Mouse (Mus musculus): ENCODE results near the gene Tmem208.

The Tmem208 gene

DNA sequence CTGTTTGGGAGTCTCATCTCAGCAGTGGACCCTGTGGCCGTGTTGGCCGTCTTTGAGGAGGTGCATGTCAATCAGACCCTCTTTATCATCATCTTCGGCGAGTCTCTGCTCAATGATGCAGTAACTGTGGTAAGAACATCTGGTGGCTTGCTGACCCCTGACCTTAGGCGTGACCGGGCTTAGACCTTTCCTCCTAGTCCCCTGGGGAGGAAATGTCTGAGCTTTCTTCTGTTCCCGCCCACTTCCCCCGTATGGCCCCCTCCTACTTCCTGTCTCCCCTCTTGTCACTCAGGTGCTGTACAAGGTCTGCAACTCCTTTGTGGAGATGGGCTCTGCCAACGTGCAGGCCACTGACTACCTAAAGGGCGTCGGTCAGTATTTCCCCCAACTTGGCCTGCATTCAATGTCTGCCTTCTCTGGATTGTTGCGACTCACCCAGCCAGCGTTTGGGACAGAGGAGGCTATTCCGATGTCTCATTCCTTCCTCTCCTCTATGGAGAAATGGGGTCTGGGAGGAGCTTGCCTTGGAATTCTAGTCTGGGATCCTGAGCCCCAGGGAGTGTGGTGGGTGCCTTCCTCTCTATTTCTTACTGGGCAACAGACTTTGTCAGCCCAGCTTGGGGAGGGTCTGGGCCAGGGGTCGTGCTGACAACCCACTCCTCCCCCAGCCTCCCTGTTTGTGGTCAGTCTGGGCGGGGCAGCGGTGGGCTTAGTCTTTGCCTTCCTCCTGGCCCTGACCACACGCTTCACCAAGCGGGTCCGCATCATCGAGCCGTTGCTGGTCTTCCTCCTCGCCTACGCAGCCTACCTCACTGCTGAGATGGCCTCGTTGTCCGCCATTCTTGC is 29.2 kb downstream of the Tmem208 start:
- no peak for DNase-seq

DNA sequence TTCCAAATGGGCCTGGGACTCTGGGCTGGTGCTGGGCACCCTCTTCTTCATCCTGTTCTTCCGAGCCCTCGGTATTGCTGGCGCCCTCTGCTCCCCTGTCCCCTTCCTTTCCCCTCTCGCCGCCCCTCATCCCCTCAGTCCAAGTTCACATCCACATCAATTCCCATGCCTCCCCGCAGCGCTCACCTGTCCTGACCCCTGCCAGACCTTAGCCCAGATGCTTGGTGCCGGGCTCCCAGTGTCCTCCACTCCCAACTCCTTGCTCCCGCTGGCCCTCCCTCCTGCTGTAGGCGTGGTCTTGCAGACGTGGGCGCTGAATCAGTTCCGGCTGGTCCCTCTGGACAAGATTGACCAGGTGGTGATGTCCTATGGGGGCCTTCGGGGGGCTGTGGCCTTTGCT is 30.5 kb downstream of the Tmem208 start:
- no peak for DNase-seq

DNA sequence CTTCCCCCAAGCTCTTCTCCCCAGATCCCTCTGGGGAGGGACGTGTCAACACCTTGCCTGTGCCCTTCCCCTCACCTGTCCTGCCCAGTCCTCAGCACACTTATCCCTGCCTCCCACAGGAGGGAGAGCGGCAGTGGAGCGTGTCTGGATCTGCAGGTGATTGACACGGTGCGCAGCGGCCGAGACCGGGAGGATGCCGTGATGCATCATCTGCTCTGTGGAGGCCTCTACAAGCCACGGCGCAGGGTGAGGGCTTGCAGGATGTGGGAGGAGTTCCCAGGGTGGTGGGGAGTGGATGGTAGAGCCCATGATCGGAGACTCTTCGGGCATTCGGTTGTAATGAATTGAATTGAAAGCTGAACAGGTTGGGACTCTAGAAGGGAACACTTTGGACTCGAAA is 33.1 kb downstream of the Tmem208 start:
- no peak for DNase-seq

DNA sequence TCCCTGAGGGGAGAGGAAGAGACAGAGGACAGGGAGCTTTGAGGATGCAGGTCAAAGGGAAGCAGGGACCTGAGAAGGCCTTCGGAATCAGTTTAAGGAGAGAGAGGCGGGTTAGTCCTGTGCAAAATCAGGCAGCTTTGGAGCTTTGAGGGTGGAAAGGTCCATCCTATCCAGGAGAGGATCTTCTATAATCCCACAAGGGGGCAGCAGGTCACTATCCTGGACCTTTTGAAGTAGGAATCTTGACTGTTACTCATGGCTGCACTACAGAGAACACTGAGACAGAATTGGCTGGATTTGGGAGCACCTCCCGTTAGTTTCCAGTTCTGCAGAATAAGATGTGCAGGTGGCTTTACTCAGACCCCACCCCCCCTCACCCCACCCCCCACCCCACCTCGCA is 33.5 kb downstream of the Tmem208 start:
- DNase-seq, result no peak

DNA sequence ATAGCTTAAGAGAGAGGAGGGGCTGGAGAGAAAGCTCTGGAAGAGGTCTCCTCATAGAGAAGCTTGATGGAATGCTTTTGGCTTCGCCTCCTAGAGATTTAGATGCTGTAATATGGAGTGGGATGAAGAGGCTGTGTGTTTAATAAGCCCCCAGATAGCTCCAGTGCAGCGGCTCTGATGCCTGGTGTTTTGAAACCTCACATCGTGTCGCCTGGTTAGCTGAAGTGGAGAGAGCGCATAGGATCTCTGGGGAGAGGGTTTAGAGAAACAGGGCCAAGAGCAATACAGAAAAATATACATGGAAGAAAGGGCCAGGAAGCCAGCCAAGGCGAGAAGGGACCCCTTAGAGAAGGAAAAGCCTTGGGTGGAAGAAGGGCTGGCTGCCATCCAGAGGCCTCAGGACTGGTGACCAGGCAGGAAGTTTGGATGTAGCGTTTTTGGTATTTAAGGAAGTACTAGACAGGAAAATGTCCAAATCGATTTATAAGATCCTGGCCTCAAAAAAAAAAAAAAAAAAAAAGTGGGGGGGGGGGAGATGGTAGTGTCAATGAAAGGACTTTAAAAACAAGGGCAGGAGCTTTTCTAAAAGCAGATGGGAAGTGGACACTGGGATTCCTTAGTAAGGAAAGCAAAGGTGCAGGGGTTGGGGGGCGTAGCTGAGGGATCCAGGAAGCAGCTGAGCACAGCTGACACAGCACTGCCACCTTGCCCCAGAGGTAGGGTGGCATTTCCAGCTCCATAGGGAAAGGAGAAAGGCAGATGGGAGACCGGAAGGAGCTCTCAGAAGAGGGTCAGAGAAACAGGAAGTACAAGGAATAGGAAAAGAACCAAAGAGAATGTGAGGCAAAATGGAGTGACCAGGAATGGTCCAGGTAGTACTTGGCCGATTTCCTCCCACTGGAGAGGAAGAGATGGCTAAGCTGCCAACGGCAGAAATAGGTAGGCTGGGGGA is 35.9 kb downstream of the Tmem208 start:
- no peak for DNase-seq

DNA sequence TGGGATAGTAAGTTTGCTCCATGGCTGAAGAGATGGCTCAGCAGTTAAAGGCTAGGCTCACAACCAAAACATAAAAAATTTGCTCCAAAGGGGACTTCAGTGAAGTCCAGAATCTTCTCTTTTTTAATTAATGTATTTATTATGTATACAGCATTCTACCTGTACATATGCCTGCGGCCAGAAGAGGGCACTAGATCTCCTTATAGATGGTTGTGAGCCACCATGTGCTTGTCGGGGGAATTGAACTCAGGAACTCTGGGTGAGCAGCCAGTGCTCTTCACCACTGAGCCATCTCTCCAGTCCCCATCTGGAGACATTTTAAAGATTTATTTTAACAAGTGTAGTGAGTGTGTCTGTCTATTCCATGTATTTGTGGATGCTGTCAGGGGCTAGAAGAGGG is 41.0 kb downstream of the Tmem208 start:
- no peak for DNase-seq

DNA sequence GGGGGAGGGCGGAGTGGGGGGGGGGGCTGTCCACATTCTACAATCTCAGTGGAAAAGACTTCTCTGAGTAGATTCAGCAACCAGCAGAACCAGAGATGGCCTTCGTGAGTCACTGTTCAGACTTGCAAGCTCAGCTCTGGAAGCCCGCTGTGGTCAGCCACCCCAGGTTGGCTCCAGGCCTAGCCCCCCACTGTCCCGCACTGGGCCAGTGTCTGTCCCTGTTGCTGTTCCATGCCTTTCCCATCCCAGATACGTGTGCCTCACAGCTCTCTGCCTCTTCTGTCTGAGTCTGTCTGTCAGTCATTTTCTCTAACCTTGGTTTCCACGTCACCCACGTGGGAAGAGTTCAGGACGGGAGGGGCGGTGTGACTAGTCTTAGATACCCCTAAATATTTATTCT is 46.3 kb downstream of the Tmem208 start:
- DNase-seq, result peak; percentile 46

DNA sequence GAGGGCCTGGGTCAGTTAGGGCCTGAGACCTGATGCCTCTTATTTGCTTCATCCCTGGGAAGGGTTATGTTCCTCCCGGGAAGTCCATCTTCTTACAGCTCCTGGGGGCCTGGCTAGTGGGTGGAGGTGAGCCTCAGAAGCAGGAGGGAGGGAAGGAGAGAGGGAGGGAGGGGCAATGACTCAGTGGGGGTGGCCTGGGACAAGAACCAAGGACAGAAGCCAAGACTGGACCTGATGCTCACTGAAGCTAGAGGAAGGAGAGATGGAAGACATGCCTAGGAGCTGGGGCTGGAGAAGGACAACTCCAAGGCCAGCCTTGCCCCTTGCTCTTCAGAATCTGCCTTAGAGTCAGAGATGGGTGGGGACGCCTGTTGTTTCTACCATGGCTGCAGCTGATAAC is 46.9 kb downstream of the Tmem208 start, which contains the start of gene Plekhg4:
Plekhg4 (plus strand) TSS at position 243 of the 400 bp plus-strand sequence.
- DNase-seq, result no peak

DNA sequence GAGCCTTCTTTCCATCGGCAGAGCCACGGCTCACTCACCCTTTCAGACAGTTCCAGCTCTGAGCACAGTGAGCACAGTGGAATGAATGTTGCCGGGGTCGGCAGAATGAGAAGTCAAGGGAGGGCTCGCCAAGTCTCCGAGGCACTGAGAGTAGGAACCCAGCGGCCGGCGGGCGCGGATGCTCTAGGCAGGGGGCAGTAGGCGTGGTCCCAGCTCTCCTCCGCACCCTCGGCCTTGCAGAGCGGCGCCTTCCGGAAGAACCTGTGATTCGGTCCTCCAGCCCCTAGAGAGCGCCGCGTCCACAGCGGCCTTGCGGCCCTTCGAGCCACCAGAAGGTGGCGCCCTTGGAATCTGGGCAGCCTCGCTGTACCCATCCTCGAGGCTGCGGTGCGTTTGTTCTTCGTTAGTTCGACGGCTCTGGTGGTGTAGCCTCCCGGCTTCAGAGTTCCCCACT is 48.4 kb downstream of the Tmem208 start:
- DNase-seq, result peak; percentile 41

DNA sequence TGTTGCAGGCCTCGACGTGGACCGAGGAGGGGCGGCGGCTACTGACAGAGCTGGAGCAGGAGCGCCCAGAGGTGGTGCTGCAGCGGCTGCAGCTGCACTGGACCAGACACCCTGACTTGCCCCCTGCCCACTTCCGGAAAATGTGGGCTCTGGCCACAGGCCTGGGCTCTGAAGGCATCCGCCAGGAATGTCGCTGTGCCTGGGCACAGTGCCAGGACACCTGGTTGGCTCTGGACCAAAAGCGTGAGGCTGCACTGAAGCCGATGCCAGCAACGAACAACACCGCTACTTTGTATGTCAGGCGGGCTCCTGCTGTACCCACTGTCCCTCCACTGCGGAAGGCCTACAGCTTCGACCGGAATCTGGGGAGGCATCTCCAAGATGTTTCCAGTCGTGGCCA is 52.5 kb downstream of the Tmem208 start:
- DNase-seq, result no peak

DNA sequence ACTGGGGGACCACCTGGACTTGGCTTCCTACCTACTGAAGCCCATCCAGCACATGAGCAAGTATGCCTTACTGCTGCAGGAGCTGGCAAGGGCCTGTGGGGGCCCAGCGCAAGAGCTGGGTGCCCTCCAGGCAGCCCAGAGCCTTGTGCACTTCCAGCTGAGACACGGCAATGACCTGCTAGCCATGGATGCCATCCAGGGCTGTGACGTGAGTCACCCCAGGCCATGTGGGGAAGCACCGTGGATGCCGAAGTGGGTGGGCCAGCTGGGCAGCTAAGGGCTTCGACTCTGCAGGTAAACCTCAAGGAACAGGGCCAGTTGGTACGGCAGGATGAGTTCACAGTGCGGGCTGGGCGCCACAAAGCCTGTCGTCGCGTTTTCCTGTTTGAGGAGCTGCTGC is 54.2 kb downstream of the Tmem208 start:
- DNase-seq, result no peak

DNA sequence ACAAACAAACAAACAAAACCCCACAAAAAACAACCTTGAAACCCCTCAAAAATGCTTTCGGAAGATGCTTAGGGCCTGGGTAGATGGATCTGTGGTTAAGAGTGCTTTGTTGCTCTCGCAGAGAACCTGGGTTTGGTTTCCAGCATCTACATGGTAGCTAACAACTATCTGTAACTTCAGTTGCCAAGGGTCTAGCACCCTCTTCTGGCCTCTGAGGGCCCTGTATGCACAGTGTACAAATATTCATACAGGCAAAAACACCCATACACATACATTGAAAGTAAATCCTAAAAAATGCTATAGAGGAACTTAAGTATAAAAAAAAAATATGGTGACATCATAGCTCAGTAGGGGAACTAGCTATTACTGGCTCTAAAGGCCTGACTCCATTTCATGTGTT is 57.9 kb downstream of the Tmem208 start:
- no peak for DNase-seq
